Mouse (Mus musculus) heart, postnatal 0 days (tissue): Measurements from ENCODE around the gene Gtf2i. TPM values are rescaled to one million over a fixed set of nuclear protein-coding genes. Genes with fewer than 3 reads are reported as not detected.
"Not testable (repeated sequence)": the region's sequence is repeated elsewhere in the genome, so short reads cannot be mapped to it uniquely, and the experiment has no call there.

Source experiments
- ATAC-seq: fragments of 200-750 bp; cut with Nextera tagmentation; 2 replicates; pipeline ENCODE4 v1.8.0; 2017; ENCODE audit warnings: low read depth, moderate number of reproducible peaks, moderate library complexity; ENCODE audit not compliant: insufficient read depth
- DNase-seq: peaks from one replicate; pipeline ENCODE4 v3.0.0-alpha.2; 2016; ENCODE audit warnings: low spot score
- H3K27ac ChIP-seq: fragments of 300-500 bp; sonication (generic); 2 replicates; pipeline ENCODE4 v1.5.1; 2014; ENCODE audit warnings: low read depth, mild to moderate bottlenecking
- H3K27me3 ChIP-seq: fragments of 300-500 bp; sonication (generic); 2 replicates; pipeline ENCODE4 v1.6.1; 2014; ENCODE audit warnings: low read length, mixed read lengths; ENCODE audit not compliant: control insufficient read depth, insufficient read depth
- H3K36me3 ChIP-seq: fragments of 300-500 bp; sonication (generic); replicated peaks from 2 replicates; pipeline ENCODE4 v1.6.1; 2014; ENCODE audit warnings: low read length, mixed read lengths; ENCODE audit not compliant: control insufficient read depth, insufficient read depth
- H3K4me1 ChIP-seq: fragments of 300-500 bp; sonication (generic); 2 replicates; pipeline ENCODE4 v1.6.1; 2014; ENCODE audit warnings: antibody characterized with exemption; ENCODE audit not compliant: control insufficient read depth, insufficient read depth
- H3K4me2 ChIP-seq: fragments of 300-500 bp; sonication (generic); 2 replicates; pipeline ENCODE4 v1.6.1; 2014; ENCODE audit warnings: low read depth, mild to moderate bottlenecking, low read length, moderate library complexity
- H3K4me3 ChIP-seq: fragments of 300-500 bp; sonication (generic); 2 replicates; pipeline ENCODE4 v1.5.1; 2014; ENCODE audit warnings: low read depth, low read length
- H3K9ac ChIP-seq: fragments of 300-500 bp; sonication (generic); replicated peaks from 2 replicates; pipeline ENCODE4 v1.6.1; 2014; ENCODE audit warnings: low read depth, low read length, mixed read lengths
- H3K9me3 ChIP-seq: fragments of 300-500 bp; sonication (generic); replicated peaks from 2 replicates; pipeline ENCODE4 v1.6.1; 2016; ENCODE audit warnings: low read length; ENCODE audit not compliant: control insufficient read depth
- CTCF ChIP-seq: IDR thresholded peaks from 2 replicates; pipeline ENCODE4 v1.5.1; 2016; ENCODE audit warnings: antibody characterized with exemption, control low read depth, low read depth
- EP300 ChIP-seq: IDR thresholded peaks from 2 replicates; pipeline ENCODE4 v1.6.1; 2016; ENCODE audit warnings: antibody characterized with exemption, low read depth
- WGBS: fragments of 180-500 bp; shearing (Covaris S2); extraction: QIAGEN DNeasy Blood & Tissue Kit; methylation state at CpG from one replicate; pipeline ENCODE4 v1.1.7; 2014; 5-methylcytosine and 5-hydroxymethylcytosine counted together
- polyA plus RNA-seq: library from polyadenylated mRNA; unstranded; fragments of >200 nt; fragmentation: Nextera tagmentation; extraction: Ambion mirVana; gene quantifications from 2 replicates; pipeline ENCODE4 v1.2.1, GENCODE M21; 2015
- total RNA-seq: library from RNA; depleted of rRNA; stranded (reverse); fragments of >200 nt; gene quantifications from 2 replicates; pipeline ENCODE4 v1.2.3, GENCODE M21; 2014; ENCODE audit warnings: low replicate concordance

The Gtf2i gene
- total and polyA plus RNA-seq, 2 experiments from 2014 or later: 81.9 to 97.1 TPM

DNA sequence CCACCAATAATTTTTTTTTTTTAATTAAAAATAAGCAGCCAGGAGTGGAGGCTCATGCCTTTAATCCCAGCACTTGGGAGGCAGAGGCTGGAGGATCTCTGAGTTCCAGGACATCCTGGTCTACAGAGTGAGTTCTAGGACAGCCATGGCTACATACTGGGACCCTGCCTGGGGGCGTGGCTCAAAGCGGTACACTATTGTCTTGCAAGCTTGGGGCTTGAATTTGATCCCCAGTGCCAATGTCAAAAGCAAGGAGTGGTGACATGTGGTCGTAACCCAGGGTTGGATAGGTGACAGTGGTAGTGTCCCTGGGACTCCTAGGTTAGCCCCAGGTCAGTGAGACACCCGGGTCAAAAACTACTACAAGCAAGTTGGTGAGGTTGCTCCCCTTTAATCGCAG, 27.2 kb upstream of the Gtf2i start:
- Histone ChIP-seq H3K4me1 (no peaks in the 10 kb centered on the region), H3K9me3 (no peaks in the 10 kb centered on the region), H3K27ac (no peak overlapping the region), H3K36me3 (no peaks in the 10 kb centered on the region), H3K4me2 (no peak overlapping the region), H3K4me3 (no peak overlapping the region), H3K27me3 (no peaks in the 10 kb centered on the region), H3K9ac (no peak overlapping the region)
- no peak for ATAC-seq
- WGBS: 88% methylated on average over 5 of the region's 5 CpGs
- no peak for TF ChIP-seq CTCF
- TF ChIP-seq EP300: no peak
- DNase-seq: no peak

GRCm38 (mm10) chr5:134341321-134341720, 26.8 kb upstream of the Gtf2i start:
- Histone ChIP-seq H3K27me3 (no peaks in the 10 kb centered on the region), H3K9me3 (no peaks in the 10 kb centered on the region), H3K4me3 (no peak overlapping the region), H3K36me3 (no peaks in the 10 kb centered on the region), H3K4me2 (no peak overlapping the region), H3K4me1 (no peaks in the 10 kb centered on the region), H3K9ac (no peak overlapping the region), H3K27ac (no peak overlapping the region)
- ATAC-seq: 0 out of 2 replicates have a peak, but pooled peaks have one; percentile 45
- DNase-seq: peak; percentile 59
- TF ChIP-seq EP300 (no peak), CTCF (peak; percentile 58)
- 61% methylated on average over 10 of the region's 10 CpGs for WGBS

DNA sequence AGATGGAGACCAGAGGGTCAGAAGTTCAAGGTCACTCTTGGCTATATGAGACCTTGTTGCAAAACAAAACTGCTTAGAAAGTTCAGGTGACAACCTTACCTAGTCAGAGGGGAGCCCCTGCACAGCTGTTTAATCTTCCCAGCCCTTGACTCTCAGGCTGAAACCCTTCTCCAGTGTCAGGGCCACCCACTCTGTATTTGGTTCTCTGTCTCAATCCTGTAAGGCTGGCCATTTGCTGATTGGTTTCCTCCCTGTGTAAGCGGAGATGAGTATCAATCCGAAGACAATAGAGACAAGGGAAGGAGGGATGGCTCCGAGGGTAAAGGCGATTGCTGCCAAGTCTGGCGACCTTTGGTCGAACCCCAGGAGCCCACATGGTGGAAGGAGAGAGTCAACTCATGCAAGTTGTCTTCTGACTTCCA, 25.6 kb upstream of the Gtf2i start:
- no peak overlapping the region for H3K27ac ChIP-seq
- WGBS: 40% methylated on average over 6 of the region's 6 CpGs
- no peak overlapping the region for H3K4me2 ChIP-seq
- H3K9ac ChIP-seq: no peak overlapping the region
- DNase-seq: no peak
- no peaks in the 10 kb centered on the region for H3K9me3 ChIP-seq
- TF ChIP-seq EP300 (no peak), CTCF (no peak)
- no peaks in the 10 kb centered on the region for H3K36me3 ChIP-seq
- H3K27me3 ChIP-seq: no peaks in the 10 kb centered on the region
- H3K4me1 ChIP-seq: no peaks in the 10 kb centered on the region
- ATAC-seq: no peak
- H3K4me3 ChIP-seq: no peak overlapping the region

GRCm38 (mm10) chr5:134337012-134337411, 22.5 kb upstream of the Gtf2i start:
- not testable (repeated sequence) for H3K4me1 ChIP-seq, H3K27me3 ChIP-seq, H3K4me2 ChIP-seq, H3K36me3 ChIP-seq, H3K9me3 ChIP-seq, DNase-seq, ATAC-seq, H3K27ac ChIP-seq, H3K4me3 ChIP-seq, H3K9ac ChIP-seq
- WGBS: 57% methylated on average over 2 of the region's 2 CpGs

DNA sequence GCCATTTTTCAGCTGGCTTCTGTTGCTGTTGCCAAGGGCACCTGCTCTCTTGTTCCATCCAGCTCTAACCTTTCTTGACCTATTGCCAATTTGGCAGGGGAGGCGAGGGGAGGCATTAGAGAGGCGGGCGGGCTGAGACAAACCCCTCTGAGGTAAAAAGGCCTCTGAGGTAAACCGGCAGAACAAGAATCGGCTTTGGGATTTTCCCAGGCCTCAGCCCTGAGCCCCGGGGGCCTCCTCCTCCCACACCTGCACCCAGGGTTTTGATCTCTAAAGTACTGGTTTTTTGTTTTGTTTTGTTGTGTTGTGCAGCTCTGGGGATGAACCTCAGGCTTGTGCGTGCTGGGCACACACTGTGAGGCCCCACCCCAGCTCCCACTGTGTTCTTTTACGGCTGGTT, 18.2 kb upstream of the Gtf2i start:
- no peak overlapping the region for H3K4me3 ChIP-seq
- DNase-seq (no peak), ATAC-seq (no peak)
- no peak overlapping the region for H3K9ac ChIP-seq
- 68% methylated on average over 8 of the region's 8 CpGs for WGBS
- TF ChIP-seq EP300 (no peak), CTCF (no peak)
- no peaks in the 10 kb centered on the region for H3K4me1 ChIP-seq
- H3K27me3 ChIP-seq: no peaks in the 10 kb centered on the region
- no peak overlapping the region for H3K4me2 ChIP-seq
- no peaks in the 10 kb centered on the region for H3K36me3 ChIP-seq
- no peaks in the 10 kb centered on the region for H3K9me3 ChIP-seq
- no peak overlapping the region; the same call in 1 of the 2 replicates for H3K27ac ChIP-seq

GRCm38 (mm10) chr5:134330082-134330481, 15.5 kb upstream of the Gtf2i start:
- no peaks in the 10 kb centered on the region for H3K4me1 ChIP-seq
- ATAC-seq (no peak), DNase-seq (no peak)
- no peak overlapping the region for H3K9ac ChIP-seq
- no peak overlapping the region for H3K4me2 ChIP-seq
- H3K27me3 ChIP-seq: no peaks in the 10 kb centered on the region
- H3K4me3 ChIP-seq: no peak overlapping the region
- no peak overlapping the region for H3K27ac ChIP-seq
- TF ChIP-seq CTCF: no peak
- TF ChIP-seq EP300: no peak
- no peaks in the 10 kb centered on the region for H3K36me3 ChIP-seq
- no peaks in the 10 kb centered on the region for H3K9me3 ChIP-seq
- 81% methylated on average over 2 of the region's 2 CpGs for WGBS
